Mouse (Mus musculus) cerebellum, adult 2 months (tissue): ENCODE results near the gene Immt. TPM values are rescaled to one million over a fixed set of nuclear protein-coding genes. Genes with fewer than 3 reads are reported as not detected.
A peak's percentile ranks its signal among the peaks of the same experiment; 100 is the strongest.

Experiments
- DNase-seq, 2 experiments: peaks; one replicate each; pipeline ENCODE4 v3.0.0; 2021
- H3K27ac ChIP-seq: fragments of 200-500 bp; 2 replicates; pipeline ENCODE4 v1.5.1; 2012; ENCODE audit warnings: low read length, control low read depth, inconsistent platforms; ENCODE audit not compliant: insufficient read depth
- H3K27me3 ChIP-seq: fragments of 200-500 bp; 2 replicates; pipeline ENCODE4 v1.6.1; 2012; ENCODE audit warnings: inconsistent platforms, mild to moderate bottlenecking, low read length, moderate library complexity; ENCODE audit not compliant: control insufficient read depth, insufficient read depth
- H3K4me1 ChIP-seq: fragments of 200-500 bp; 2 replicates; pipeline ENCODE4 v1.6.1; 2011; ENCODE audit warnings: low read length; ENCODE audit not compliant: control insufficient read depth, insufficient read depth
- H3K4me3 ChIP-seq: fragments of 200-500 bp; replicated peaks from 2 replicates; pipeline ENCODE3; 2011; ENCODE audit warnings: mild to moderate bottlenecking, low read depth, low read length, control low read depth; ENCODE audit not compliant: insufficient read depth
- CTCF ChIP-seq: fragments of 200-500 bp; IDR thresholded peaks from 2 replicates; pipeline ENCODE4 v1.5.1; 2011; ENCODE audit warnings: low read depth, mild to moderate bottlenecking, control low read depth, low read length, moderate library complexity, borderline replicate concordance; ENCODE audit not compliant: insufficient read depth
- POLR2A ChIP-seq: fragments of 200-500 bp; IDR thresholded peaks from 2 replicates; pipeline ENCODE4 v1.6.1; 2011; ENCODE audit warnings: low read length, control low read depth, borderline replicate concordance; ENCODE audit not compliant: insufficient read depth
- WGBS: fragments of 180-500 bp; shearing (Covaris S2); methylation state at CpG from one replicate; pipeline ENCODE4 v1.1.7; 2018; 5-methylcytosine and 5-hydroxymethylcytosine counted together
- polyA plus RNA-seq: library from polyadenylated mRNA; depleted of rRNA; stranded (reverse); fragments of >200 nt; gene quantifications from 2 replicates; pipeline ENCODE4 v1.2.3, GENCODE M21; 2012; rRNA removed

The Immt gene
- polyA plus RNA-seq, result 110 and 115 TPM in 2 replicates

DNA sequence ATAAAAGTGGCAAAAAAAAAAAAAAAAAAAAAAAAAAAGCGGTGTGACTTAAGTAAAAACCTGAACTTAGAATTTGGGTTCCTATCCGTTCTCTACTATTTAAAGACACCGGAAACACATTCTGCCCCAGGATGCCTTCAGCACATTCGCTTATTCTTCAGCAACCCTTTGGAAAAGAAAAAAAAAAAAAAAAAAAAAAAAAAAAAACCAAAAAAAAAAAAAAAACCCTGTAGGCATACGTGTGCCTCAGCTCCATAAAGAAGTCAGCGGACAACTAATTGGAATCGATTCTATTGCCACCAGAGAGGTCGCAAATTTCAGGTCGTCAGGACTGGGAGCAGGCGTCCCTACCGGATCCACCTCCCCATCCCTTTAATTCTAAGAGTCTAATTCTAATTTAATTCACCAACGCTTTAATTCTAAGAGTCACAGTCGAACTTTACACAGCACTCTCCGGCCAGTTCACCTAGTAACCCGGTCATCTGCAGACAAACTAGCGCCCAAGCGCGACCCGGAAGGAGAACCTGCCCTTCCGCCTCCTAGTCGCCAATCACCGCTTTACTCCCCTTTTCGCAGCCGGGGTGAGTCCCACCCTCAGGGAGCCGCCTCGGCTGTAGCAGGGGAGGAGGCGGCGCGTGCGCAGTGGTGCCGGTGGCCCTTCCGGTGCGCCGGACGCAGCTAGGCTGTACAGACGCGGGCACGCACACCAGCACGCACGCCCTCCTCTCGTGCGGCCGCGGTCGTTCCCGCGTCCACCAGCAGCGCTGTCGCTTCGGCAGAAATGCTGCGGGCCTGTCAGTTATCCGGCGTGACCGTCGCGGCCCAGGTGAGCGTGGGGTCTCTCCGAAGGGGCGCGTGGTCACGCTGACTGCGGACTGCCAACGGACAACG lies at the start of gene Immt:
Gene Immt (plus strand): TSS at position 642 of the 891 bp plus-strand sequence.
- Histone ChIP-seq H3K4me1 (no peaks in the 10 kb centered on the region), H3K27ac (peak within 1 kb of the TSS; percentile 89), H3K4me3 (peak within 1 kb of the TSS; percentile 78), H3K27me3 (no peaks in the 10 kb centered on the region)
- WGBS, result under 1% methylated on average over 64 of the region's 64 CpGs
- peak; percentile 94 for TF ChIP-seq POLR2A
- no peak for TF ChIP-seq CTCF
- DNase-seq, result peak; percentile 96 to 99

DNA sequence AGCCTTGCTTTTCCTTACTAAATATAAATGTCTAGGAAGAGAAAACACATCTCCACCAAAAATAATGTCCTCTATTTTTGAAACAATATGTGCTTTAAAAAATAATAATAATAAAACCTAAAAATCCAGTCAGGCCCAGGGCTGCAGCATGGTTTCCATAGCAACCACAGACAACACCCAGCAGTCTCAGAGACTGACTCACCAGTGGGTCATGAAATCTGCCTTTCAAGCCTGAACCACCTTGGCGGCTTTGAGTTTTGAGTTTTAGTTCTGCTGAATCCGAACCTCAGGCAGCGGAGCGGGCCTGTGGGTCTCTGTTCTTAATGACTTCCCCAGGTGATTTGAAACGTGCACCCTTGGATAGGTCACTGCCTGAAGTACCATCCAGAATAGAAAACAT lies 48.0 kb upstream of the Immt start:
- TF ChIP-seq CTCF (no peak), POLR2A (no peak)
- DNase-seq, result no peak
- no peaks in the 10 kb centered on the region for H3K4me1 ChIP-seq
- H3K27me3 ChIP-seq, result no peaks in the 10 kb centered on the region
- H3K27ac ChIP-seq, result no peak overlapping the region
- no peak overlapping the region for H3K4me3 ChIP-seq
- WGBS, result 94% methylated on average over 5 of the region's 5 CpGs

DNA sequence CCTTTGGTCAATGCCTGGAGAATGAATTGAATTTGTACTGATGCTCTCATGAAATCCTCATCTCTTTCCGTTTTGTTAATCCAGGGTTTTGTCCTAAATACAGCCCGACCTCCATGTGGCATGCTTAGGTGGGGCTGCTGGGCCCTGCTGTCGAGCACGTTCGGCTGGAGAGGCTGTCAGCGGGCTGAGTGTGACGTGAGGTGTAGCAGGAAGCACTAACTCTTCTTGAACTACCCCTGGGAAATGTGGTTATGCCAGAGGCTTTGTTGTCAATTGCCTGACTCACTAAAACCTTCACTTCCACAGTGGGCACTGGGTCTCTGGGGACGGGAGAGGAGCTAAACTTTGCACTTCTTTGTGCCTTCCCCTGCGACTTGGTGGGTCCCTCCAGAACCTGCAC lies 42.8 kb upstream of the Immt start:
- 87% methylated on average over 9 of the region's 9 CpGs for WGBS
- Histone ChIP-seq H3K4me3 (no peak overlapping the region), H3K27me3 (no peaks in the 10 kb centered on the region), H3K27ac (no peak overlapping the region), H3K4me1 (no peaks in the 10 kb centered on the region)
- no peak for TF ChIP-seq POLR2A
- no peak for TF ChIP-seq CTCF
- DNase-seq, result no peak

DNA sequence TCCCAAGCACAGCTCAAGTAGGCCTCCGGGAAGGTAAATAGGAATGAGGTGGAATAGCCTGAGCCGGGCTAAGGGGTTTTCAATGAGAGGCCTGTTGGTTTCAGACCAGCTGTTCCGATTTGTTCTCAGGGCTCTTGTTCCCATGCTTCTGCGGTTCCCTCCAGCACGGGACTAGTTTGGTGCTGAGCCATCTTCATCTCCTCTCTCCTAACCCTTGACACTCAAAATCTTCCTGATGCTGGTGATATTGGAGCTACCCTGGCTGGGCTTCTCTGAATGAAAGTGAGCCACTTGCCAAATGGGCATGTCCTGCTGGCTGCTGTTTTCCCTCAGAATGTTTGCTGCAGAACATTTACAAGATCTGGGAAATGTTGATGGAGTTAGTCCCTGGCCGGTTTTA lies 39.4 kb upstream of the Immt start:
- Histone ChIP-seq H3K27ac (no peak overlapping the region), H3K4me3 (no peak overlapping the region), H3K27me3 (no peaks in the 10 kb centered on the region), H3K4me1 (no peaks in the 10 kb centered on the region)
- TF ChIP-seq POLR2A, result no peak
- TF ChIP-seq CTCF, result no peak
- WGBS, result 80% methylated on average over 6 of the region's 6 CpGs
- DNase-seq, result no peak

DNA sequence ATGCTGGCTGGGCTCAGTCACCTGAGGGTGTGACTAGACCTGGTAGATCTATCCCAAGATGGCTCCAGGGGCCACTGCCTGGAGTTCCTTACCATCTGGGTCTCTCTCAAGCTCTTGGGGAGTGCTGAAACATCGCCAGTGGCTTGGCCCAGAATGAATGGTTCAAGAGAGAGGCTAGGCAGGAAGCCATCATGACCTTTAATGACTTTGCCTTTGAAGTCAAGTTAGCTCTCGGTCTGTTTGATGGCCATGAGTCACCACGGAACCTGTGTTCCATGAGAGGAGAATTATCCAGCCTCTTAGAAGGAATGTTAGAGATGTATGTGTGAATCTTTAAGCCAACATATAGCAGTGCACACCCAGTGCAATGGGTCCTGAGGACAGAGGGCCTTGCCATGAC lies 31.7 kb upstream of the Immt start:
- no peak overlapping the region for H3K27ac ChIP-seq
- 63% methylated on average over 3 of the region's 3 CpGs for WGBS

DNA sequence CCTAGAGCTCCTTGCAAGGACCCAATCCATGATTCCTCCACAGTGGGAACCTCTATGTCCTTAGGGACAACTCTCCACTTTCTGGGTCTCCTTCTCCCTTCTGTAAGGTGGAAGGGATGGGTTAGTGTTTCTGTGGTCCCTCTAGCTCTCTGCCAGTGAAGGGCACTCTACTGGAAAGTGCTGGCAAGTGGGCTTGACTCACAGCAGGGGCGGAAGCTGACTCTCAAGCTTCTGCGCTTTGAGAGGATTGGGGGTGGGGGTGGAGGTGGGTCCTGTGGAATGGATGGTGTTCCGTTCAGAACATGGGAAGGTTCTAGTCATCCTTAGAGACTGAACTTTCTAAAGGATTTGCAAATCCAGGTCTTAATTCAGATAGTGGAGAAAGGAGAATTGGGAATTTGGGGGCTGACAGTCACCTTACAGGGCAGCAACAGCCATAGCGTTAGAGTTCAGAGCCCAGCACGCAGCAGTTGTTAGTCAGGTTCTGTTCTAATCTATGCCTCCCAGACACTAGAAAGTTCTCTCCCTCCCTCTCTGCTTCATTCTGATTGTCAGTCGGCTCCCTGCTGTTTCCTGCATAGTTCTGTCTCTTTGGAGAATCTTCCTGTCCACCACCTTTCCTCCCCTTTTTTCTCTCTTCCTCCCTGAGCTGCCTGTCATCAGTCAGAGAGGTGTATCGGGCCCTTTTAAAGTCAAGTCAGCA lies 30.0 kb upstream of the Immt start:
- no peak overlapping the region for H3K27ac ChIP-seq
- 25% methylated on average over 7 of the region's 7 CpGs for WGBS

More for the DNA sequence above, 31.7 kb upstream of the Immt start:
- Histone ChIP-seq H3K27me3 (no peaks in the 10 kb centered on the region), H3K4me3 (no peak overlapping the region), H3K4me1 (peaks cover 22% of the 10 kb centered on the region)
- TF ChIP-seq CTCF, result no peak
- TF ChIP-seq POLR2A, result no peak
- DNase-seq, result no peak

DNA sequence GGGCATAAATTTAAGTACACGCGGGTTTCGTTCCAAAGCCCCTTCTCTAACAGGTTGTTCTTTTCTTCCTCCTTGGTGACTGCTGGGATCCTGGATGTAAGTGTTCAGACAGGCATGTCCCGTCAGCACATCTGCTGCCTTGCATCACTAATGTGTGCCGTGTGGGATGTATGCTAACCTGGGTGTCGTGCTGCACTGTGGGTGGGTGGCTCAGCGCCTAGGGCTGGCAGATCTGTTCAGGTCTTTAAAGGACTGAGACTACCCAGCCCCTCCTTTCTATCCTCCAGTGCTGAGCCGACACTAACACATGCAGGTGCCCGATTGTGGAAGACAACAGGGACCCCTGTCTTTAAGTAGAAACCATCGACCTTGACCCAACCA lies 29.4 kb upstream of the Immt start:
- 34% methylated on average over 10 of the region's 10 CpGs for WGBS
- no peak for DNase-seq
- no peak overlapping the region for H3K4me3 ChIP-seq
- H3K27me3 ChIP-seq, result no peaks in the 10 kb centered on the region
- no peak overlapping the region for H3K27ac ChIP-seq
- TF ChIP-seq CTCF (no peak), POLR2A (no peak)
- H3K4me1 ChIP-seq, result peaks cover 22% of the 10 kb centered on the region

More for the DNA sequence above, 30.0 kb upstream of the Immt start:
- no peak for DNase-seq
- H3K4me1 ChIP-seq, result peaks cover 22% of the 10 kb centered on the region
- H3K27me3 ChIP-seq, result no peaks in the 10 kb centered on the region
- TF ChIP-seq POLR2A (no peak), CTCF (no peak)
- no peak overlapping the region for H3K4me3 ChIP-seq
